Mouse (Mus musculus) E14TG2a.4 (cell line): ENCODE measurements around the gene Gtf2h4.

Experiments used
- CTCF ChIP-seq: conservative IDR thresholded peaks from 2 replicates; pipeline ENCODE4 v1.5.1; 2014; ENCODE audit warnings: low read length
- NANOG ChIP-seq: IDR thresholded peaks from 2 replicates; pipeline ENCODE4 v1.6.1; 2014; ENCODE audit warnings: borderline replicate concordance, low read length, mixed read lengths
- POU5F1 ChIP-seq: IDR thresholded peaks from 2 replicates; pipeline ENCODE4 v1.6.1; 2014; ENCODE audit warnings: low read length, borderline replicate concordance

GRCm38 (mm10) chr17:35681986-35682385 is 8.4 kb upstream of the Gtf2h4 start:
- TF ChIP-seq CTCF (no peak), POU5F1 (no peak), NANOG (no peak)
